Mouse (Mus musculus) cerebellum, adult 2 months (tissue): ENCODE results near the gene Stab1. TPM values are rescaled to one million over a fixed set of nuclear protein-coding genes. Genes with fewer than 3 reads are reported as not detected.

Experiments
- DNase-seq, 2 experiments: peaks; one replicate each; pipeline ENCODE4 v3.0.0; 2021
- H3K27ac ChIP-seq: fragments of 200-500 bp; 2 replicates; pipeline ENCODE4 v1.5.1; 2012; ENCODE audit warnings: low read length, control low read depth, inconsistent platforms; ENCODE audit not compliant: insufficient read depth
- H3K27me3 ChIP-seq: fragments of 200-500 bp; 2 replicates; pipeline ENCODE4 v1.6.1; 2012; ENCODE audit warnings: inconsistent platforms, mild to moderate bottlenecking, low read length, moderate library complexity; ENCODE audit not compliant: control insufficient read depth, insufficient read depth
- H3K4me1 ChIP-seq: fragments of 200-500 bp; 2 replicates; pipeline ENCODE4 v1.6.1; 2011; ENCODE audit warnings: low read length; ENCODE audit not compliant: control insufficient read depth, insufficient read depth
- H3K4me3 ChIP-seq: fragments of 200-500 bp; replicated peaks from 2 replicates; pipeline ENCODE3; 2011; ENCODE audit warnings: mild to moderate bottlenecking, low read depth, low read length, control low read depth; ENCODE audit not compliant: insufficient read depth
- CTCF ChIP-seq: fragments of 200-500 bp; IDR thresholded peaks from 2 replicates; pipeline ENCODE4 v1.5.1; 2011; ENCODE audit warnings: low read depth, mild to moderate bottlenecking, control low read depth, low read length, moderate library complexity, borderline replicate concordance; ENCODE audit not compliant: insufficient read depth
- POLR2A ChIP-seq: fragments of 200-500 bp; IDR thresholded peaks from 2 replicates; pipeline ENCODE4 v1.6.1; 2011; ENCODE audit warnings: low read length, control low read depth, borderline replicate concordance; ENCODE audit not compliant: insufficient read depth
- WGBS: fragments of 180-500 bp; shearing (Covaris S2); methylation state at CpG from one replicate; pipeline ENCODE4 v1.1.7; 2018; 5-methylcytosine and 5-hydroxymethylcytosine counted together
- polyA plus RNA-seq: library from polyadenylated mRNA; depleted of rRNA; stranded (reverse); fragments of >200 nt; gene quantifications from 2 replicates; pipeline ENCODE4 v1.2.3, GENCODE M21; 2012

The Stab1 gene
- polyA plus RNA-seq, 1 experiment: 8.6 TPM

- WGBS: 3% methylated on average over 43 of the region's 43 CpGs
- Histone ChIP-seq H3K27ac (no peak overlapping the region), H3K27me3 (no peaks in the 10 kb centered on the region), H3K4me1 (0 out of 2 replicates have a peak, but pooled peaks cover 8% of the 10 kb centered on the region), H3K4me3 (peak overlapping the region; percentile 28)
- peak in 1 of 2 experiments; percentile 18 for DNase-seq
- TF ChIP-seq POLR2A (no peak), CTCF (no peak)
Observed at GRCm38 (mm10) chr14:31131272-31131821, 37.1 kb downstream of the Stab1 start.

GRCm38 (mm10) chr14:31130236-31131220 is 37.9 kb downstream of the Stab1 start, which contains the start of gene Nt5dc2:
Gene Nt5dc2, plus strand, starts transcription at chr14:31131053.
- Histone ChIP-seq H3K4me1 (0 out of 2 replicates have a peak, but pooled peaks cover 8% of the 10 kb centered on the region), H3K27ac (no peak within 1 kb of the TSS), H3K4me3 (peak within 1 kb of the TSS; percentile 49), H3K27me3 (no peaks in the 10 kb centered on the region)
- DNase-seq: peak; percentile 63 to 74
- WGBS: 5% methylated on average over 62 of the region's 63 CpGs
- TF ChIP-seq POLR2A: no peak
- TF ChIP-seq CTCF: no peak

- H3K4me3 ChIP-seq: peak overlapping the region; percentile 60
- no peak overlapping the region for H3K27ac ChIP-seq
- WGBS: 56% methylated on average over 15 of the region's 15 CpGs
- DNase-seq: peak in 1 of 2 experiments; percentile 31
- no peak for TF ChIP-seq CTCF
- TF ChIP-seq POLR2A: no peak
- H3K4me1 ChIP-seq: 0 out of 2 replicates have a peak, but pooled peaks cover 8% of the 10 kb centered on the region
- no peaks in the 10 kb centered on the region for H3K27me3 ChIP-seq
Observed at GRCm38 (mm10) chr14:31129326-31130235, 38.9 kb downstream of the Stab1 start.

- TF ChIP-seq CTCF (peak; percentile 57), POLR2A (peak; percentile 78)
- Histone ChIP-seq H3K4me1 (0 out of 2 replicates have a peak, but pooled peaks cover 8% of the 10 kb centered on the region), H3K4me3 (peak within 1 kb of the TSS; percentile 83), H3K27ac (peak within 1 kb of the TSS; percentile 29; the same call in 1 of the 2 replicates), H3K27me3 (no peaks in the 10 kb centered on the region)
- under 1% methylated on average over 33 of the region's 33 CpGs for WGBS
- peak; percentile 94 to 98 for DNase-seq
Observed at GRCm38 (mm10) chr14:31128826-31129219, 39.6 kb downstream of the Stab1 start, which contains the start of gene Smim4. Gene Smim4, minus strand, starts transcription at chr14:31128956.

GRCm38 (mm10) chr14:31128101-31128825 is 40.2 kb downstream of the Stab1 start:
- H3K4me1 ChIP-seq: 0 out of 2 replicates have a peak, but pooled peaks cover 8% of the 10 kb centered on the region
- H3K27ac ChIP-seq: peak overlapping the region; percentile 29; the same call in 1 of the 2 replicates
- 2% methylated on average over 23 of the region's 23 CpGs for WGBS
- TF ChIP-seq CTCF: no peak
- no peak for TF ChIP-seq POLR2A
- peak overlapping the region; percentile 83 for H3K4me3 ChIP-seq
- H3K27me3 ChIP-seq: no peaks in the 10 kb centered on the region
- peak in 1 of 2 experiments; percentile 46 for DNase-seq

GRCm38 (mm10) chr14:31126826-31127225 is 41.6 kb downstream of the Stab1 start:
- no peak for TF ChIP-seq CTCF
- TF ChIP-seq POLR2A: no peak
- Histone ChIP-seq H3K4me1 (0 out of 2 replicates have a peak, but pooled peaks cover 8% of the 10 kb centered on the region), H3K27ac (no peak overlapping the region), H3K4me3 (no peak overlapping the region), H3K27me3 (no peaks in the 10 kb centered on the region)
- no peak for DNase-seq
- 88% methylated on average over 8 of the region's 8 CpGs for WGBS
